Mouse (Mus musculus) intestine, embryonic 16.5 days (tissue): Measurements from ENCODE around the gene Gm49368. TPM values are rescaled to one million over a fixed set of nuclear protein-coding genes. Genes with fewer than 3 reads are reported as not detected.

ENCODE experiments used
- ATAC-seq: fragments of 200-750 bp; cut with Nextera tagmentation; 2 replicates; pipeline ENCODE4 v1.8.0; 2017; ENCODE audit warnings: moderate TSS enrichment, moderate library complexity
- H3K27ac ChIP-seq: fragments of 300-500 bp; sonication (generic); 2 replicates; pipeline ENCODE4 v1.5.1; 2014; ENCODE audit warnings: mild to moderate bottlenecking, low read length
- H3K27me3 ChIP-seq: fragments of 300-500 bp; sonication (generic); replicated peaks from 2 replicates; pipeline ENCODE4 v1.6.1; 2014; ENCODE audit warnings: low read length, control low read depth, mixed read lengths; ENCODE audit not compliant: control insufficient read depth, insufficient read depth
- H3K36me3 ChIP-seq: fragments of 300-500 bp; sonication (generic); 2 replicates; pipeline ENCODE4 v1.6.1; 2014; ENCODE audit warnings: low read length, control low read depth; ENCODE audit not compliant: control insufficient read depth, insufficient read depth
- H3K4me1 ChIP-seq: fragments of 300-500 bp; sonication (generic); 2 replicates; pipeline ENCODE4 v1.6.1; 2014; ENCODE audit warnings: low read length, control low read depth, mixed read lengths; ENCODE audit not compliant: control insufficient read depth, insufficient read depth
- H3K4me2 ChIP-seq: fragments of 300-500 bp; sonication (generic); 2 replicates; pipeline ENCODE4 v1.6.1; 2014; ENCODE audit warnings: low read depth, low read length, control low read depth
- H3K4me3 ChIP-seq: fragments of 300-500 bp; sonication (generic); 2 replicates; pipeline ENCODE4 v1.5.1; 2014; ENCODE audit warnings: mild to moderate bottlenecking, low read length
- H3K9ac ChIP-seq: fragments of 300-500 bp; sonication (generic); 2 replicates; pipeline ENCODE4 v1.6.1; 2014; ENCODE audit warnings: low read depth, low read length
- H3K9me3 ChIP-seq: fragments of 300-500 bp; sonication (generic); 2 replicates; pipeline ENCODE4 v1.6.1; 2016; ENCODE audit warnings: low read length, control low read depth; ENCODE audit not compliant: control insufficient read depth
- WGBS: fragments of 180-500 bp; shearing (Covaris S2); extraction: QIAGEN DNeasy Blood & Tissue Kit; methylation state at CpG from one replicate; pipeline ENCODE4 v1.1.7; 2014; 5-methylcytosine and 5-hydroxymethylcytosine counted together
- polyA plus RNA-seq: library from polyadenylated mRNA; unstranded; fragments of >200 nt; fragmentation: Nextera tagmentation; extraction: Ambion mirVana; gene quantifications from 2 replicates; pipeline ENCODE4 v1.2.1, GENCODE M21; 2015

The Gm49368 gene
- polyA plus RNA-seq, 1 experiment from 2014 or later: not detected

DNA sequence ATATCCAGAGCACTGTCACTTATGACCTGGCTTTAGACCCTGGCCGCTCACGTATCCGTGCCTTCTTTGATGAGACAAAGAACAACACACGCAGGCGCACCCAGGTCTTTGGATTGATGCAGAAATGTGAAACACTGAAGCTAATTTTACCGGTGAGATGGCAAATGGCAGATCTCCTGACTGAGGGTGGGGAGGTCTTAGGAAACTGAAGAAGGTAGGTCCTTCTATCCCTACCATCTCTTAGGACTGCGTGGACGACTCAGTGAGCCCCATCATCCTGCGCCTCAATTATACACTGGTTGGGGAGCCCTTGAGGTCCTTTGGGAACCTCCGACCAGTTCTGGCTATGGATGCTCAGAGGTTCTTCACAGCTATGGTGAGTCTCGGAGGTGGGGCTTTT lies 49.6 kb downstream of the Gm49368 start:
- Histone ChIP-seq H3K36me3 (no peaks in the 10 kb centered on the region), H3K4me2 (no peak overlapping the region)

DNA sequence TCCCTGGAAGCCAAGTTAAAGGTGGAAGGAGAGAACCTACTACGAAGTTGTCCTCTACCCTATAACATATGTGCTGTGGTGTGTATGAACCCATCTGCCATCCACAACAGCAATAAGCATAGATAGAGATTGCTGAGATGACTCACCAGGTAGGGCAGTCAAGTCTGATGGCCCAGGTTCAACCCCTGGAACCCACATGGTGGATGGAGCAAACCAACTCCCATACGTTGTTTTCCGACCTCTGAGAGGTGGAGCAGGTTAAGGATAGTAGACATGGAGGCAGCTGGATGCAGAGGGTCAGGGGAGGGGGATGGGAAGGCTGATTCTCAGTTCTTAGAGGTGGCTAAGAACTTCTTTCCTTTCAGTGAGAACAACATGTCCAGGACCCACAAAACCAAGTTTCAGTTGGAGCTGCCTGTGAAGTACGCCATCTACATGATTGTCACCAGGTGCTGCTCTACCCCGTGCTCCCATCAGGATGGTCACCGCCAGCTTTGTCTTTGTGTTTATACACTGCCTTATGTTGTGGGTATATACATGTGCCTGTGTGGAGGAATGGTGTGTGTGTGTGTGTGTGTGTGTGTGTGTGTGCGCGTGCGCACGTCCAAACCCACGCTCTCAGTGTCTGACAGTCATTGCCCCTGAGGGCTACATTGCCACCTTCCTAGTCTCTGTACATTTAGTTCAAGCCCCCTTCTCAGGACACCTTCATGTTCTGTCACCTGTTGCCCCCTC lies 52.1 kb downstream of the Gm49368 start:
- Histone ChIP-seq H3K4me3 (no peak overlapping the region), H3K9ac (no peak overlapping the region), H3K27me3 (no peaks in the 10 kb centered on the region), H3K4me2 (no peak overlapping the region), H3K9me3 (no peaks in the 10 kb centered on the region), H3K27ac (no peak overlapping the region), H3K36me3 (no peaks in the 10 kb centered on the region), H3K4me1 (no peaks in the 10 kb centered on the region)
- ATAC-seq: no peak
- WGBS: 90% methylated on average over 11 of the region's 11 CpGs

More for the DNA sequence above, 49.6 kb downstream of the Gm49368 start:
- Histone ChIP-seq H3K27ac (no peak overlapping the region), H3K4me3 (no peak overlapping the region), H3K9me3 (no peaks in the 10 kb centered on the region), H3K4me1 (no peaks in the 10 kb centered on the region), H3K27me3 (no peaks in the 10 kb centered on the region), H3K9ac (no peak overlapping the region)
- no peak for ATAC-seq
- WGBS: 91% methylated on average over 11 of the region's 11 CpGs

DNA sequence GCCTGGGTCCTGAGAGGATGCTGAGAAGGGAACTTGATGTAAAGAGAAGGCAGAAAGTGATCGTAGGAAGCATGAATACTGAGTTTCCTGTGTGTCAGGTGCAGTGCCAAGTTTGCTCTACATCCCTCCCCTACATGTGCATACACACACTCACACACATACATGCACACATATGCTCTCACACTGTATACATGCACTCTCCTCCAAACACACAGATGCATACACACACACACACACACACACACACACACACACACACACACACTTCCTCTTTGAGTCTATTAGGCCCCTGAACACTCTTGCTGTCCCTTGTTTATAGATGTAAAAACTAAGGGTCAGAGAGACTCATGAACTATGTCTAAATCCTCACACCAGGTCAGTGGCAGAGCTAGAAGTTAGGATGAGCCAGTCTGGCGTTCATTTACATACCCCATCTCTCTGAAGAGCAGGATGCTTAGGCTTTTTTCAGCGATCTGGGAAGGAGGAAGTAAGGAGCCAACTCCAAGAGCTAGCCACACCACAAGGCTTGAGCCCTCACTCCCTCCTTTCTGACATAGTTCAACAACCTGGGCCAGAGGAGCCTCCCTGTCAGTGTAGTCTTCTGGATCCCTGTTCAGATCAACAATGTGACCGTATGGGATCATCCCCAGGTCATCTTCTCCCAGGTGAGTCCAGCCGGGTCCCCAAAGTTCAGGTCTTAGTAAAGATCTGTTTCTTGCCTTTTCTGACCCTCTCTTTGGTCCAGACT lies 52.9 kb downstream of the Gm49368 start:
- Histone ChIP-seq H3K4me1 (no peaks in the 10 kb centered on the region), H3K9me3 (no peaks in the 10 kb centered on the region), H3K27ac (no peak overlapping the region), H3K4me3 (no peak overlapping the region), H3K27me3 (no peaks in the 10 kb centered on the region), H3K9ac (no peak overlapping the region), H3K4me2 (no peak overlapping the region), H3K36me3 (no peaks in the 10 kb centered on the region)
- ATAC-seq: no peak
- 73% methylated on average over 5 of the region's 5 CpGs for WGBS

DNA sequence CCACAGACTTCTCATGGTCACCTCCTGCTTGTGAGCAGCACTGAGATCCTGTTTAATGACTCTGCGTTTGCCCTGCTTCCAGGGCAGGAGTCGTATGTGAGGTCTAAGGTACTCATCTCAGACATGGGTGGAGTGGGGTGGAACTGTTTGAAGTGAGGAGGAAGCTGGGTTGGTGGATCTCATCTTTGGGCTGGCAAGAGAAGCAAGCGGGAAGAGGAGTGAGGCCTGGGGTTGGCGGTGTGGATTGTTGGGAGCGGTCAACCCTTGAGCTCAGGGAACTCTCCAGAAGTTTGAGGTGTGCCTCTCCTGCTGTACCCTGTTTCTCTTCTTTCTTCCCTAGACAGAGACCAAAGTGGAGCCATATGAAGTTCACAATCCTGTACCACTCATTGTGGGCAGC lies 53.9 kb downstream of the Gm49368 start:
- H3K4me3 ChIP-seq: no peak overlapping the region
- no peaks in the 10 kb centered on the region for H3K4me1 ChIP-seq
- H3K4me2 ChIP-seq: no peak overlapping the region
- no peaks in the 10 kb centered on the region for H3K27me3 ChIP-seq
- H3K36me3 ChIP-seq: no peaks in the 10 kb centered on the region
- WGBS: 94% methylated on average over 5 of the region's 5 CpGs
- H3K9me3 ChIP-seq: no peaks in the 10 kb centered on the region
- no peak overlapping the region for H3K9ac ChIP-seq
- no peak overlapping the region for H3K27ac ChIP-seq
- no peak for ATAC-seq

DNA sequence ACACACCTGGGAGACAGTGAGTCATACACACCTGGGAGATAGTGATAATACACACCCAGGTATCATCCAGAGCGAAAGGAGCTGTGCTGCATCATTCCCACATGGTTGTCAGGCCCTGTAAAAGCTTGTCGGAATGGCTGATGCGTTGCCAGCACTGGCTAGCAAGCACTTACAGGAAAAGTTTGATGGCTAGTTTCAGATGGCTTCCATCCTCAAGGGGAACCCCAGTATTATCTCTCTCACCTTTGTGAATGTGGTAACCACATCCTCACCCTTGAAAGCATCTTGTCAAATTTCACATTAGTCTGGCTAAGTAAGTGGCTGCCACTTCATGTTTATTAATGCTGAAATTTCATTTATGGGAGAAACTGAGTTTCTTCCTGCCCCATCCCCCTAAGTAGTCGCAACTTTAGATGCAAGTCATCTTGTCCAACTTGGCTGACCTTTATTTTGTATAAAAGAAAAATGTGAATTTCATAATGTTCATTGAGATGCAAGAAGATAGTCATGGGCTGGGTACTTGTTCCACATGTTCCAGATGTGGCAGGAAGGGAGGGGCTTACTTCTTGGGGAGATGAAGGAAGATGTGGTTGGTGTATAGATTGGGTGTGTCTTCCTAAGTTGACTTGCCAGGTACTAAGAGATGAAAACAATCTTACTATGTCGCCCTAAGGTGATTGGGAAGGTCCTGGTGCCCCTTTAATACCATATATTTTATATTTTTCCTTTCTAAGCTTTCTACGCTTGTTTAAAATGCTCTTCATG lies 57.4 kb downstream of the Gm49368 start:
- no peak overlapping the region for H3K4me3 ChIP-seq
- no peaks in the 10 kb centered on the region for H3K27me3 ChIP-seq
- ATAC-seq: no peak
- no peaks in the 10 kb centered on the region for H3K36me3 ChIP-seq
- H3K4me1 ChIP-seq: no peaks in the 10 kb centered on the region
- H3K9me3 ChIP-seq: no peaks in the 10 kb centered on the region
- no peak overlapping the region for H3K4me2 ChIP-seq
- H3K27ac ChIP-seq: no peak overlapping the region
- H3K9ac ChIP-seq: no peak overlapping the region
- WGBS: 84% methylated on average over 6 of the region's 6 CpGs

DNA sequence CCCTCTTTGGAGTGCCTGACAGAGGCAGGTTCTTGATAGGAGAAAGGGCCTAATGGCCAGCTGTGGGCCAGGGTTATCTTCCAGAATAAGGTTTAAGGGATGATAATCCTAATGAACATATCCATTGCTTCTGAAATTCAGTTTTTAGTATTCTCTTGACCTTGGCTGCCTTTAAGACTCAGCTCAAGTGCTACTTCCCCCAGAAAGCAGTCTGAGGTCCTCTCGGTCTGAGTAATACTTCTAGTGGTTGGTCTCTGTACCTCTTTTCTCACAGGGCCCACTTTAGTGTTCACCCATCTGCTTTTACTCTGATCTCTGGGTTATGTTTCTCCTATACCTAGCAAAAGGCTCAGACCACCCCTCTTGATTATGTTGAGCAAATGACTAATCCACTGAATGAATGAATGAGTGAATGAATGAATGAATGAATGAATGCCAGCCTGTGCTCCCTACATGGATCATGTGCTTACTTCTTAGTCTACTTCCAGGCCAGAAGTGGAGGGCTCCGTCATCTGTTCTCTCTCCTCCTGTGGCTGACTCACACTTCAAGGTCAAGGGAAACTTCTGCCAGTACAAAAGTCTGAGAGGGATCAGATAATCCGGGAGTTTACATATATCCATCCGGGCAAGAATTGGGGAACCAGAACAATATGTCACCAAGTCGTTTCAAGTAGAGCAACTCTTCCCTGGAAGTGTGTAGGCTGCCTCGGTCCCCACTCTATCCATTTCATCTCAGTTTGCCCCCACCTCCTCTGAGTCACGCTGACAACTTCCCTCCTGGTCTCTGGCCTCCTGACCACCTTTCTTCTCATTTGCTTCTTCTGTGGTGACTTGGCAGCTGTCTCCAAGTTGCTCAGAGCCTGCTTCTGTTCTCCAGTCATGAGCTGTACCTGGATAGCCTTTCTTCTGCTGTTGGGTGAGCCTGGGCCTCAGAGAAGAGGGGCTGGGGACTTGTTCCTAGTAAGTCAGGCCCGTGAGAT lies 66.5 kb downstream of the Gm49368 start, which contains the start of gene Itgax:
Gene Itgax, plus strand, starts transcription at position 807 of the 980 bp plus-strand sequence.
- H3K27ac ChIP-seq: no peak within 1 kb of the TSS
- H3K4me1 ChIP-seq: no peaks in the 10 kb centered on the region
- H3K4me3 ChIP-seq: no peak within 1 kb of the TSS
- no peaks in the 10 kb centered on the region for H3K9me3 ChIP-seq
- H3K27me3 ChIP-seq: no peaks in the 10 kb centered on the region
- H3K36me3 ChIP-seq: no peaks in the 10 kb centered on the region
- ATAC-seq: no peak
- H3K4me2 ChIP-seq: no peak within 1 kb of the TSS
- no peak within 1 kb of the TSS for H3K9ac ChIP-seq
- 78% methylated on average over 8 of the region's 8 CpGs for WGBS

DNA sequence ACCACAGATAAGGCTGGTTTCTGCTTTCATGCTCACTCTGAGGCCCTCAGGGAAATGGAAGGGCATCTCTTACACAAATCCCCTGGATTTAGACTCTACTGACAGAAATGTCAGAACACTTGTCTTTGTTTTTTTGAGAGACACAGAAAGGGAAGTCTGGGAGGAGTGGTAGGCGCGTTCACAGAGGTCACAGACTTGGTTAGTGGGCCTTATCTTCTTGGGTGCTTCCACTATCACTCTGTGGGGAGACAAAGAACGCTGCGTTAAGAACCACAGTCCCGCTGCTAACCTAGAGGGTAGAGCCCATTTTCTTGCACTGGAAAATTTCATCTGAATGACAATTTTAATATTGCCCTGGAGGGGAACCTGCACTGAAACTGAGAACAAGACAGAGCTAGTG lies 69.7 kb downstream of the Gm49368 start:
- Histone ChIP-seq H3K4me1 (no peaks in the 10 kb centered on the region), H3K27ac (no peak overlapping the region), H3K27me3 (no peaks in the 10 kb centered on the region), H3K36me3 (no peaks in the 10 kb centered on the region), H3K4me2 (no peak overlapping the region), H3K4me3 (no peak overlapping the region), H3K9ac (no peak overlapping the region), H3K9me3 (no peaks in the 10 kb centered on the region)
- 82% methylated on average over 5 of the region's 5 CpGs for WGBS
- ATAC-seq: no peak

DNA sequence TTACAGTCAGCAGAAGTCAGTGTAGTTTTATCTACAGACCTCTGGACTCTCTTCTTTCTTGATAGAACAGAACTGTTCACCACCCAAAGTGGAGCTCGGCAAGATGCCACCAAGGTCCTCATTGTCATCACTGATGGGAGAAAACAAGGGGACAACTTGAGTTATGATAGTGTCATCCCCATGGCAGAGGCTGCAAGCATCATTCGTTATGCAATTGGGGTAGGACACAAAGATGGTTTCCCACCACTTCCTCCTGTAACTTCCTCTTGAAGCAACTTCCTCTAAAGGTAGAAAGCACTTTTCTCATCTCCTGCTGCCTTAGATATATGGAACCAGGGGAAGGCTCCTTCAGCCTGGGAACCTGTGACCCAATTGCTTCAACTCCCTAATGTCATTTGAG lies 71.1 kb downstream of the Gm49368 start:
- no peak for ATAC-seq
- H3K27ac ChIP-seq: no peak overlapping the region
- no peaks in the 10 kb centered on the region for H3K9me3 ChIP-seq
- H3K27me3 ChIP-seq: no peaks in the 10 kb centered on the region
- H3K4me1 ChIP-seq: no peaks in the 10 kb centered on the region
- no peaks in the 10 kb centered on the region for H3K36me3 ChIP-seq
- WGBS: 76% methylated on average over 2 of the region's 2 CpGs
- H3K4me3 ChIP-seq: no peak overlapping the region
- no peak overlapping the region for H3K9ac ChIP-seq
- no peak overlapping the region for H3K4me2 ChIP-seq
